Mouse (Mus musculus) hindbrain, embryonic 15.5 days (tissue): ENCODE measurements around the gene Usp37. TPM values are rescaled to one million over a fixed set of nuclear protein-coding genes. Genes with fewer than 3 reads are reported as not detected.
"Not testable (repeated sequence)": the region's sequence is repeated elsewhere in the genome, so short reads cannot be mapped to it uniquely, and the experiment has no call there.

Experiments
- ATAC-seq: fragments of 200-750 bp; cut with Nextera tagmentation; 2 replicates; pipeline ENCODE4 v1.8.0; 2017; ENCODE audit warnings: low read depth, moderate number of reproducible peaks, moderate TSS enrichment; ENCODE audit not compliant: low FRiP score
- H3K27ac ChIP-seq: fragments of 300-500 bp; sonication (generic); replicated peaks from 2 replicates; pipeline ENCODE4 v1.5.1; 2015; ENCODE audit warnings: mild to moderate bottlenecking, inconsistent platforms
- H3K27me3 ChIP-seq: fragments of 300-500 bp; sonication (generic); 2 replicates; pipeline ENCODE4 v1.6.1; 2015; ENCODE audit warnings: control low read depth, inconsistent platforms
- H3K36me3 ChIP-seq: fragments of 300-500 bp; sonication (generic); 2 replicates; pipeline ENCODE4 v1.6.1; 2015; ENCODE audit warnings: control low read depth, inconsistent platforms
- H3K4me1 ChIP-seq: fragments of 300-500 bp; sonication (generic); replicated peaks from 2 replicates; pipeline ENCODE4 v1.6.1; 2015; ENCODE audit warnings: control low read depth, inconsistent platforms
- H3K4me2 ChIP-seq: fragments of 300-500 bp; sonication (generic); 2 replicates; pipeline ENCODE4 v1.6.1; 2015; ENCODE audit warnings: moderate library complexity, mild to moderate bottlenecking, inconsistent platforms
- H3K4me3 ChIP-seq: fragments of 300-500 bp; sonication (generic); 2 replicates; pipeline ENCODE4 v1.5.1; 2015; ENCODE audit warnings: mild to moderate bottlenecking, inconsistent platforms
- H3K9ac ChIP-seq: fragments of 300-500 bp; sonication (generic); 2 replicates; pipeline ENCODE4 v1.6.1; 2015; ENCODE audit warnings: inconsistent platforms
- H3K9me3 ChIP-seq: fragments of 300-500 bp; sonication (generic); 2 replicates; pipeline ENCODE4 v1.6.1; 2016; ENCODE audit warnings: control low read depth, inconsistent platforms
- WGBS: fragments of 180-500 bp; shearing (Covaris S2); methylation state at CpG from one replicate; pipeline ENCODE4 v1.1.7; 2015; 5-methylcytosine and 5-hydroxymethylcytosine counted together
- polyA plus RNA-seq: library from polyadenylated mRNA; unstranded; fragments of >200 nt; fragmentation: Nextera tagmentation; extraction: Ambion mirVana; gene quantifications from 2 replicates; pipeline ENCODE4 v1.2.1, GENCODE M21; 2015

Usp37 gene
- polyA plus RNA-seq, 1 experiment from 2014 or later, result 25.1 TPM

DNA sequence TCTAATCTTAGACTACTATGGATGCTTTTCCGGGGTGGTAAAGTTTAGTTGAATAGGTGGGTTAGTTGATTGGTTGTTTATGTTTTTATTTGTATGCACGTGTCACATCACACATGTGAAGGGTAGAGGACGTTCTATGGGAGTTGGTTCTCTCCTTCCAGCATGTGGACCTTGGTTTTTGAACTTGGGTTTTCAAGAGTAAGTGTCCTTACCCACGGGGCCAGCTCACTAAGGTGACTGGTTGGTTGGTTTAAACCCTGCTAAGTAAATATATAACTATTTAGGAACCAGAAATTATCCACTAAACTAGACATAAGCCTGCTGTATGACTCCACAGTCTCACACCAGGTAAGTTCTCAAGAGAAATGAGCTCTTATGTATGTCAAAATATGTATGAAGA is 19.3 kb downstream of the Usp37 start:
- Histone ChIP-seq H3K36me3 (peaks cover 72% of the 10 kb centered on the region), H3K9me3 (no peaks in the 10 kb centered on the region), H3K27ac (no peak overlapping the region), H3K4me2 (no peak overlapping the region), H3K9ac (no peak overlapping the region), H3K4me1 (no peaks in the 10 kb centered on the region), H3K4me3 (no peak overlapping the region), H3K27me3 (no peaks in the 10 kb centered on the region)
- no peak for ATAC-seq
- 95% methylated on average over 4 of the region's 4 CpGs for WGBS

GRCm38 (mm10) chr1:74519875-74520274 is 24.2 kb downstream of the Usp37 start:
- H3K9me3 ChIP-seq, result no peaks in the 10 kb centered on the region
- H3K9ac ChIP-seq, result no peak overlapping the region
- H3K27me3 ChIP-seq, result no peaks in the 10 kb centered on the region
- no peak overlapping the region for H3K4me2 ChIP-seq
- no peak overlapping the region for H3K27ac ChIP-seq
- H3K36me3 ChIP-seq, result peaks cover 44% of the 10 kb centered on the region
- ATAC-seq, result no peak
- no peak overlapping the region for H3K4me3 ChIP-seq
- H3K4me1 ChIP-seq, result no peaks in the 10 kb centered on the region

GRCm38 (mm10) chr1:74512999-74513398 is 31.1 kb downstream of the Usp37 start:
- 97% methylated on average over 1 of the region's 1 CpGs for WGBS
- H3K9ac ChIP-seq, result not testable (repeated sequence)

DNA sequence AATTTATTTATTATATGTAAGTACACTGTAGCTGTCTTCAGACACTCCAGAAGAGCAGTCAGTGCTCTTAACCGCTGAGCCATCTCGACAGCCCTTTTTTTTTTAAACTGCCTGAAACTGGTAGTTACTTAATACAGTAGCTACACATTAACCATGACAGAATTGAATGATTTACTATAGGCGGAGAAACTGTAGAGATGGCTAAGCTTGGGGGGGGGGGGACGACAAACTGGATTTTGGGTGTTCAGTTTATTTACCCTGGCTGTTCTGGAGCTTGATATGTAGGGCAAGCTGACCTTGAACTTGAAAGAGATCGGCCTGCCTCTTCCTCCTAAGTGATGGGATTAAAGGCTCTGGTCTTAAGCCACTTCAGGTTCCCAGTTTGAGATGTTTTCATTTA is 32.8 kb downstream of the Usp37 start:
- no peaks in the 10 kb centered on the region for H3K36me3 ChIP-seq
- no peak overlapping the region for H3K27ac ChIP-seq
- WGBS, result 96% methylated on average over 5 of the region's 5 CpGs
- H3K9ac ChIP-seq, result no peak overlapping the region
- H3K4me1 ChIP-seq, result peaks cover 28% of the 10 kb centered on the region
- no peaks in the 10 kb centered on the region for H3K9me3 ChIP-seq
- H3K4me3 ChIP-seq, result no peak overlapping the region
- no peaks in the 10 kb centered on the region for H3K27me3 ChIP-seq
- H3K4me2 ChIP-seq, result no peak overlapping the region
- no peak for ATAC-seq

More at GRCm38 (mm10) chr1:74512999-74513398, 31.1 kb downstream of the Usp37 start:
- peaks cover 15% of the 10 kb centered on the region for H3K4me1 ChIP-seq
- H3K4me2 ChIP-seq, ATAC-seq, H3K9me3 ChIP-seq, H3K4me3 ChIP-seq, H3K27me3 ChIP-seq, H3K36me3 ChIP-seq, H3K27ac ChIP-seq: not testable (repeated sequence)

DNA sequence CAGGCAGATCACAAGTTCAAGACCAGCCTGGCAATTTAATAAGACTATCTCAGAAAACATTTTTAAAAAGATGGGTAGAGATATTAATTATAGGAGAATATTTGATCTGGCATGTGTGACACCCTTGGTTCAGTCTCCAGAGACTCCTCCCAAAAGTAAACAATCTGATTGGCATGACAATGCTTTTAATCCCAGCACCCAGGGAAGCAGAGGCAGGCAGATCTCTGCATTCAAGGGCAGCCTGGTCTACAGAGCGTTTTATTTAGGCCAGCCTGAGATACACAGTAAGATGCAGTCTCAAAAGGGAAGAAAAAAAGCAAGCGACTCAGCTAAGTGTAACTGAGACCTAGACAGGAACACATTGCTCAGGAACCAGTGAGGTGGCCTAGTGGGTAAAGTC is 36.3 kb downstream of the Usp37 start:
- Histone ChIP-seq H3K4me1 (peaks cover 41% of the 10 kb centered on the region), H3K27ac (no peak overlapping the region), H3K9me3 (no peaks in the 10 kb centered on the region), H3K4me3 (peak overlapping the region; percentile 84; the same call in 1 of the 2 replicates), H3K9ac (no peak overlapping the region), H3K27me3 (no peaks in the 10 kb centered on the region), H3K4me2 (peak overlapping the region; percentile 79), H3K36me3 (no peaks in the 10 kb centered on the region)
- 95% methylated on average over 2 of the region's 2 CpGs for WGBS
- ATAC-seq, result no peak

DNA sequence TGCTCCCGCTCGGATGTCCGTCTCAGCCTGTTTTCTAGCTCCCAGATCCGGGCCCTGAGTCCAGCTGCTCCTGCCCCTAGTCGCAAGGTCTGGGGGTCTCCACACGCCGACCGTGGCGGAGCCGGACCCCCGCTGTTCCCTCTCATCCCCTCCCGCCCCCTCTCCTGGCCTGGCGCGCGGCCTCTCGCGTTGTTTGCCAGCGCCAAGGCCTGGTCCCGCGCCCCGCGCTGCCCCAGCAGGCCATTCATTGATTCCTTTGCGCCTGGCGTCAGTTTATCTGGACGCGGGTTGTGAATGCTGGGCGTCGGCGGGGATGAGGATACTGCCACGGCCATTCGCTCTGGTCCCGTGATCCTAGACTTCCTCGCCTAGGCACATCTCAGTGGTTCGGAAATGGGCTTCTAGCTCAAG is 37.6 kb downstream of the Usp37 start:
- ATAC-seq, result peak; percentile 2; the same call in 1 of the 2 replicates
- no peaks in the 10 kb centered on the region for H3K27me3 ChIP-seq
- WGBS, result 0% methylated on average over 33 of the region's 34 CpGs

GRCm38 (mm10) chr1:74505721-74506464 is 38.2 kb downstream of the Usp37 start, which contains the start of gene Cnot9:
Gene Cnot9 (plus strand): TSS chr1:74506058.
- Histone ChIP-seq H3K4me1 (peaks cover 41% of the 10 kb centered on the region), H3K9ac (peak within 1 kb of the TSS; percentile 84), H3K27ac (peak within 1 kb of the TSS; percentile 88), H3K9me3 (no peaks in the 10 kb centered on the region), H3K27me3 (no peaks in the 10 kb centered on the region), H3K4me3 (peak within 1 kb of the TSS; percentile 84), H3K36me3 (no peaks in the 10 kb centered on the region), H3K4me2 (peak within 1 kb of the TSS; percentile 82)
- peak; percentile 100 for ATAC-seq
- WGBS, result under 1% methylated on average over 63 of the region's 64 CpGs

More for the DNA sequence above, 37.6 kb downstream of the Usp37 start:
- Histone ChIP-seq H3K9ac (peak overlapping the region; percentile 84), H3K4me3 (peak overlapping the region; percentile 84), H3K36me3 (no peaks in the 10 kb centered on the region), H3K27ac (peak overlapping the region; percentile 88), H3K4me2 (peak overlapping the region; percentile 79), H3K9me3 (no peaks in the 10 kb centered on the region), H3K4me1 (peaks cover 41% of the 10 kb centered on the region)

DNA sequence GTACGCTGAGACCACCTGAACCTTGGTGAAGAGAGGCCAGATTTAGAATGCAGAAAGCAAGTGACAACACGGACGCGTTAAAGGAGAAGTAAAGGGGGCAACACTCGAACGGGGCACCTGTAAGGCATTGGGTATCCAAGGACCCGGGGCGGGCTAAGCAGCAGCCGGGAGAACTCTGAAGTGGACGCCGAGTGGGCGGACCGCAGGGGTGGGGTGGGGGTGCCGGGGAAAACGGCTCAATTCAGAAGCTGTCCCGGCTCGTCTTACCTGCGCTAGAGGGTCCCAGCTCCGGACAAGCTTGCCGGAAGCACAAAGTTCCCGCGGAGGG is 38.7 kb downstream of the Usp37 start:
- Histone ChIP-seq H3K9ac (peak overlapping the region; percentile 75), H3K9me3 (no peaks in the 10 kb centered on the region), H3K4me3 (peak overlapping the region; percentile 84), H3K36me3 (no peaks in the 10 kb centered on the region), H3K27me3 (no peaks in the 10 kb centered on the region), H3K27ac (peak overlapping the region; percentile 69), H3K4me1 (peaks cover 41% of the 10 kb centered on the region), H3K4me2 (peak overlapping the region; percentile 82)
- WGBS, result under 1% methylated on average over 22 of the region's 22 CpGs
- no peak for ATAC-seq

DNA sequence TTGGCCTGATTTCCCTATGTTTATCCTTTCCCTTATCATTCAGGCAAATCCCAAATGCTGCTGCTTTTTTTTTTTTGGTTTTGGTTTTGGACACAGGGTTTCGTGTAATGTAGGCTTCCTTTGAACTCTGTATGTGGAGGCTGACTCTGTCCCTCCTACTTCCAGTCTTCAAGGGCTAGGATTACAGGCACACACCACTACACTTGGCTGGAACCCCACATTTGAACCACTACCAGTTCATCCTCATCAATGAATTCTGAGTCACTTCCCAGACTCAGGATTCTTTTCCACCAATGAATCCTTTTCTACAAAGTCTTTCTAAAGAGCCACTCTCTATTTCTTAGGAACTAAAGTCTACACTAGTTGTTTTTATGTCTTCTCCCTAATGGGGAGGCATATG is 43.0 kb downstream of the Usp37 start:
- peaks cover 13% of the 10 kb centered on the region for H3K4me1 ChIP-seq
- no peak overlapping the region for H3K4me2 ChIP-seq
- no peak for ATAC-seq
- 69% methylated on average over 1 of the region's 1 CpGs for WGBS
- no peak overlapping the region for H3K4me3 ChIP-seq
- H3K9ac ChIP-seq, result no peak overlapping the region
- peaks cover 10% of the 10 kb centered on the region for H3K36me3 ChIP-seq
- H3K27me3 ChIP-seq, result no peaks in the 10 kb centered on the region
- H3K9me3 ChIP-seq, result no peaks in the 10 kb centered on the region
- no peak overlapping the region for H3K27ac ChIP-seq

DNA sequence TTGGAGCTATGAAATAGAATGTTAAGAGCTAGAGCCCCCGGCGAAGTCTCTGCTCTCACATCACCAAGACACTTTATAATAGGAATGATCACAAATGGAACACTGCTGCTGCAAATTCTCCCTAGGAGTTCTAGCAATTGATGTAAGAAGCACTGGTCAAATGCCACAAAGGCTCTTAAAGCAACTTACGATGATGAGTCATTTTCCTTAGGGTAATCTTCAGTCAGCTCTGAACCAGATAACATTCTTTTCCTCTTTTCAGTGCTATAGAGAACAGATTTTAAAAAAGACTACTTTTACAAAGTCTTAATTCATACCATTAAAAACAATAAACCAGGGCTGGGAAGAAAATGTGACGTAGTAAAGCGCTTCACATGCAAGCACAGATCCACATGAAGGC is 58.3 kb downstream of the Usp37 start:
- Histone ChIP-seq H3K9ac (no peak overlapping the region), H3K36me3 (peaks cover 63% of the 10 kb centered on the region), H3K9me3 (no peaks in the 10 kb centered on the region), H3K27ac (no peak overlapping the region), H3K4me2 (no peak overlapping the region), H3K4me3 (no peak overlapping the region), H3K27me3 (no peaks in the 10 kb centered on the region), H3K4me1 (no peaks in the 10 kb centered on the region)
- WGBS, result 95% methylated on average over 5 of the region's 5 CpGs
- no peak for ATAC-seq

DNA sequence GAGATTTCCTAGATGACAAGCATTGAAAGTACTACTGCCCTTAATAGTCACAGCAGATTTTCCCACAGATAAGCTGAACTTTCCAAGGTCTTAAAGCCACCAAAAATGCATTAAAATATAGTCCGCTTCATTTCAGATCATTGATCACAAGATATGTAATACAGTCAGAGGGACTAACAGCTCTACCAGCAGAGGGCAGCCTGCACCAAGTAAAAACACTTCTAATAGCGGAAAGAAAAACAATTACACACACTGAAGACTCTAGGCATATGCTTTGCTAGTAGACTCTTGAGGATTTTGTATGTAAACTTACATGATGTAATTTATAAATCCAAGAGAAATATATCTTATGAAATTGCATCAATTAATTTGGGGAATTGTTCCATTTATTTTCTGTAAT is 83.8 kb downstream of the Usp37 start:
- Histone ChIP-seq H3K4me2 (no peak overlapping the region), H3K36me3 (peaks cover 50% of the 10 kb centered on the region), H3K4me3 (no peak overlapping the region), H3K27me3 (no peaks in the 10 kb centered on the region), H3K27ac (no peak overlapping the region), H3K9me3 (no peaks in the 10 kb centered on the region), H3K9ac (no peak overlapping the region), H3K4me1 (no peaks in the 10 kb centered on the region)
- ATAC-seq, result no peak
- WGBS, result 62% methylated on average over 2 of the region's 2 CpGs

GRCm38 (mm10) chr1:74452611-74453045 is 91.5 kb downstream of the Usp37 start:
- H3K9ac ChIP-seq, result no peak overlapping the region
- H3K4me2 ChIP-seq, result no peak overlapping the region
- no peaks in the 10 kb centered on the region for H3K4me1 ChIP-seq
- WGBS, result 53% methylated on average over 4 of the region's 4 CpGs
- H3K27ac ChIP-seq, result no peak overlapping the region
- H3K36me3 ChIP-seq, result peaks cover 72% of the 10 kb centered on the region
- ATAC-seq, result no peak
- no peak overlapping the region for H3K4me3 ChIP-seq
- H3K9me3 ChIP-seq, result no peaks in the 10 kb centered on the region
- no peaks in the 10 kb centered on the region for H3K27me3 ChIP-seq

DNA sequence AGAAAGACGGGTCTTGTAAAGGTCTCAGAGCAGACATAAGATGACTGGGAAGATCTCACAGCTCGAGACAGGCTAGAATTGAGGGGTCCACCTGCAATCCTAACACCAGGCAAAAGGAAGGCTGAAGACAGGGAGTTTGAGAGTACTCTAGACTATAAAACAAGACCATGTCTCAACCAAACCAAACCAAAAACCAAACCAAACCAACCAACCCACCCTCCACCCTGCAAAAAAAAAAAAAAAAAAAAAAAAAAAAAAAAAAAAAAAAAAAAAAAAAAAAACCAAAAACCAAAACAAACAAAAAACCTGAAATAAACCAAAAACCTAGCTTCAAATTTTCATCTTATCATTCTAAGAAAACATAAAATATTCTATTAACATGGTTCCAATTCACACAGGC is 99.5 kb downstream of the Usp37 start:
- 91% methylated on average over 2 of the region's 2 CpGs for WGBS
- H3K4me1 ChIP-seq, result no peaks in the 10 kb centered on the region
- H3K4me3 ChIP-seq, result no peak overlapping the region
- ATAC-seq, result no peak
- H3K9me3 ChIP-seq, result no peaks in the 10 kb centered on the region
- peaks cover 54% of the 10 kb centered on the region for H3K36me3 ChIP-seq
- H3K9ac ChIP-seq, result no peak overlapping the region
- no peak overlapping the region for H3K4me2 ChIP-seq
- H3K27ac ChIP-seq, result no peak overlapping the region
- no peaks in the 10 kb centered on the region for H3K27me3 ChIP-seq
